Comparison of ENCODE assay signal across 21 mouse cellular contexts in the genomic region with DNA sequence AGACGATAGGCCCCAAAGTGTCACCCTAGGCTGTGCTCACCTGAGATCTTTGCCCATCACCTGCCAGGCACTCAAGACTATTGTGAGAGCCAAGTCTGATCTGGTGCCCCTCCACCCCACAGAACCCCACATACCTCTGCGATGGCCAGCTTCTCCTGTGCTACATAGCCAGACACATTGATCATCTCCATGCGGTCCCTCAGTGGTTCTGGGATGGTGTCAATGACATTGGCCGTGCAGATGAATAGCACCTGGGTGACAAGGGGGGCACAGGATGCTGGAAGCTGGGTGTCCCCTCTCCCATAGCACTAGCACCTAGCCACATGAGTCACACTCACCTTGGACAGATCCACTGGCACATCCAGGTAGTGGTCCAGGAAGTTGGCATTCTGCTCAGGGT. TPM values are rescaled to one million over a fixed set of nuclear protein-coding genes. Genes with fewer than 3 reads are reported as not detected.
DNase-seq lines count a peak whose midpoint lies in the region; ATAC-seq and TF ChIP-seq lines count a peak whose summit lies in the region.
"Had no signal": no experiment of that assay in that cellular context is flagged by ENCODE, and none has a peak within 500 bp of the region (broad histone marks: within the 10 kb centered on the region; RNA-seq: fewer than 3 reads in every experiment).

No protein-coding gene starts in this region.

- no peak overlapping the region for H3K27ac ChIP-seq in liver, embryonic 11.5 days (ENCODE audit: low read depth, low read length)
- H3K27ac ChIP-seq in liver, postnatal 0 days (ENCODE audit: low read depth) = no peak overlapping the region
- H3K27ac ChIP-seq in ES-E14 (ENCODE audit: insufficient read depth, low read depth, low read length, poor library complexity, severe bottlenecking) = no peak overlapping the region
- no peak overlapping the region for H3K27ac ChIP-seq in limb, embryonic 12.5 days
- H3K27ac ChIP-seq: layer of hippocampus, adult 2 months; left cerebral cortex, adult 2 months; limb, embryonic 15.5 days had no signal

- H3K4me1 ChIP-seq in liver, embryonic 11.5 days (replicated peaks; ENCODE audit: control insufficient read depth, insufficient read depth, low read length) = peaks cover 30% of the 10 kb centered on the region
- peaks cover 29% of the 10 kb centered on the region for H3K4me1 ChIP-seq in liver, postnatal 0 days (ENCODE audit: insufficient read depth)
- peaks cover 5 to 14% of the 10 kb centered on the region in 2 experiments; a peak in 3 of 4 replicates for H3K4me1 ChIP-seq in ES-E14 (ENCODE audit: control insufficient read depth in 2 of 2, insufficient read depth in 2 of 2, low read length in 2 of 2, poor library complexity in 1 of 2)
- peaks cover 19% of the 10 kb centered on the region for H3K4me1 ChIP-seq in limb, embryonic 12.5 days (replicated peaks)

- H3K9ac ChIP-seq in liver, embryonic 11.5 days (ENCODE audit: low read depth, low read length) = no peak overlapping the region
- no peak overlapping the region for H3K9ac ChIP-seq in liver, postnatal 0 days (replicated peaks)
- no peak overlapping the region for H3K9ac ChIP-seq in ES-E14 (ENCODE audit: insufficient read depth, low read depth, low read length, poor library complexity, severe bottlenecking)
- H3K9ac ChIP-seq in limb, embryonic 12.5 days (replicated peaks) = no peak overlapping the region
- H3K9ac ChIP-seq: limb, embryonic 15.5 days had no signal

- peak; percentile 41 for DNase-seq in cerebellum, adult 9-11 months
- DNase-seq in cerebellum, postnatal 25 days = no peak
- DNase-seq in liver, embryonic 11.5 days (ENCODE audit: low spot score) = no peak
- DNase-seq in liver, postnatal 0 days = no peak
- peak; percentile 6 for DNase-seq in ES-E14 (ENCODE audit: low read depth, low spot score)
- DNase-seq in ovary, postnatal 10 days (ENCODE audit: low spot score) = no peak
- DNase-seq in layer of hippocampus, adult 8-10 months (ENCODE audit: low spot score in 2 of 2) = no peak
- DNase-seq: adrenal gland, postnatal 36 days; cerebellum, postnatal 14 days; kidney, adult 11 months; kidney, postnatal 10 days; retina, postnatal 1 day; right cerebral cortex, postnatal 4 days; thymus, postnatal 4 days had no signal

- H3K27me3 ChIP-seq in liver, embryonic 11.5 days (replicated peaks; ENCODE audit: control insufficient read depth, insufficient read depth, low read length) = no peaks in the 10 kb centered on the region
- no peaks in the 10 kb centered on the region for H3K27me3 ChIP-seq in liver, postnatal 0 days (ENCODE audit: insufficient read depth, low read length)
- H3K27me3 ChIP-seq in limb, embryonic 12.5 days = no peaks in the 10 kb centered on the region
- H3K27me3 ChIP-seq: limb, embryonic 15.5 days had no signal

- peak overlapping the region; percentile 22; the same call in 1 of the 2 replicates for H3K4me2 ChIP-seq in liver, embryonic 11.5 days
- no peak overlapping the region for H3K4me2 ChIP-seq in liver, postnatal 0 days (ENCODE audit: low read depth, low read length)
- 0 out of 2 replicates have a peak overlapping the region, but pooled peaks have one; percentile 96 for H3K4me2 ChIP-seq in limb, embryonic 12.5 days
- H3K4me2 ChIP-seq: limb, embryonic 15.5 days had no signal

- TF ChIP-seq EP300 in liver, postnatal 0 days (IDR thresholded peaks at IDR 0.05; ENCODE audit: low read depth) = no peak

- ATAC-seq in liver, embryonic 11.5 days (replicated peaks; ENCODE audit: low FRiP score) = no peak
- no peak for ATAC-seq in liver, postnatal 0 days
- no peak for ATAC-seq in limb, embryonic 12.5 days (ENCODE audit: insufficient number of reproducible peaks, insufficient read depth, low FRiP score, low TSS enrichment, low read depth)
- ATAC-seq: forebrain, embryonic 16.5 days had no signal

- in situ Hi-C loops in ES-E14 (cut with MboI; ENCODE audit: low sequenced_read_pairs in 2 of 2, unreplicated experiment in 2 of 2) = no loop called here

- no peak for TF ChIP-seq CTCF in liver, postnatal 0 days (IDR thresholded peaks at IDR 0.05; ENCODE audit: low read depth)

- H3K4me3 ChIP-seq in liver, embryonic 11.5 days (ENCODE audit: low read depth, low read length) = peak overlapping the region; percentile 22; the same call in 1 of the 2 replicates
- H3K4me3 ChIP-seq in liver, postnatal 0 days (ENCODE audit: low read depth, low read length) = no peak overlapping the region
- H3K4me3 ChIP-seq in ES-E14 (ENCODE audit: insufficient read depth in 1 of 2, low read depth in 1 of 2, low read length in 2 of 2, poor library complexity in 1 of 2, severe bottlenecking in 1 of 2) = no peak overlapping the region
- no peak overlapping the region for H3K4me3 ChIP-seq in limb, embryonic 12.5 days (replicated peaks)
- H3K4me3 ChIP-seq: layer of hippocampus, adult 2 months; left cerebral cortex, adult 2 months; limb, embryonic 15.5 days had no signal

- H3K36me3 ChIP-seq in liver, embryonic 11.5 days (ENCODE audit: control insufficient read depth, insufficient read depth, low read length) = peaks cover 65% of the 10 kb centered on the region
- H3K36me3 ChIP-seq in liver, postnatal 0 days (replicated peaks; ENCODE audit: insufficient read depth, low read length) = peaks cover 60% of the 10 kb centered on the region
- H3K36me3 ChIP-seq in ES-E14 (ENCODE audit: control insufficient read depth, insufficient read depth, low read length, poor library complexity, severe bottlenecking) = peaks cover 69% of the 10 kb centered on the region
- peaks cover 68% of the 10 kb centered on the region for H3K36me3 ChIP-seq in limb, embryonic 12.5 days

- WGBS in liver, embryonic 11.5 days = 81% methylated on average over 4 of the region's 4 CpGs
- WGBS in liver, postnatal 0 days (ENCODE audit: insufficient replicate concordance) = 77% methylated on average over 4 of the region's 4 CpGs
- WGBS in limb, embryonic 12.5 days = 94% methylated on average over 4 of the region's 4 CpGs

- H3K9me3 ChIP-seq in liver, embryonic 11.5 days (ENCODE audit: control insufficient read depth, low read length) = no peaks in the 10 kb centered on the region
- H3K9me3 ChIP-seq in liver, postnatal 0 days (ENCODE audit: low read length) = no peaks in the 10 kb centered on the region
- no peaks in the 10 kb centered on the region for H3K9me3 ChIP-seq in ES-E14 (ENCODE audit: control insufficient read depth, insufficient read depth, low read depth, low read length)
- no peaks in the 10 kb centered on the region for H3K9me3 ChIP-seq in limb, embryonic 12.5 days
- H3K9me3 ChIP-seq: limb, embryonic 15.5 days had no signal

TF ChIP-seq in ES-E14, 5 proteins besides CTCF, POLR2A, EP300 and RAD21:
- TF ChIP-seq ZC3H11A (IDR thresholded peaks at IDR 0.05; ENCODE audit: borderline replicate concordance, low read depth, low read length) = no peak
- no peak for TF ChIP-seq CHD2 (IDR thresholded peaks at IDR 0.05; ENCODE audit: low read depth, low read length)
- no peak for TF ChIP-seq HCFC1 (IDR thresholded peaks at IDR 0.05; ENCODE audit: borderline replicate concordance, insufficient read depth, low read length)
- no peak for TF ChIP-seq ZNF384 (IDR thresholded peaks at IDR 0.05; ENCODE audit: low read depth, low read length)
- TF ChIP-seq MAFK (IDR thresholded peaks at IDR 0.05; ENCODE audit: insufficient read depth, low read depth, low read length) = no peak
TF ChIP-seq in ES-E14: peak in this region for 0.

RNA-seq across cellular contexts. Expression of gene Rpl36, which starts 2.6 kb away (rescaled TPM):
- polyA plus RNA-seq in liver, embryonic 11.5 days (2014; fragmentation: Nextera tagmentation; extraction: Ambion mirVana) = 2,108 and 2,211 TPM in 2 replicates
- polyA plus RNA-seq in liver, postnatal 0 days (2015; fragmentation: Nextera tagmentation; extraction: Ambion mirVana) = 1,436 and 1,479 TPM in 2 replicates
- 3,972 and 4,168 TPM in 2 replicates for total RNA-seq in ES-E14 (2012; rRNA removed)
- 1,768 and 1,771 TPM in 2 replicates for polyA plus RNA-seq in limb, embryonic 12.5 days (2016; fragmentation: Nextera tagmentation; extraction: Ambion mirVana)
- total RNA-seq in layer of hippocampus, adult 8-10 months (2022) = 100 to 1,000 TPM; 286 to 457 (median 374) TPM

RNA-seq across cellular contexts. Expression of gene 2410015M20Rik, which starts 6.2 kb away (rescaled TPM):
- 236 and 248 TPM in 2 replicates for polyA plus RNA-seq in liver, embryonic 11.5 days (2014; fragmentation: Nextera tagmentation; extraction: Ambion mirVana)
- polyA plus RNA-seq in liver, postnatal 0 days (2015; fragmentation: Nextera tagmentation; extraction: Ambion mirVana) = 259 and 260 TPM in 2 replicates
- 236 and 294 TPM in 2 replicates for total RNA-seq in ES-E14 (2012; rRNA removed)
- 211 and 216 TPM in 2 replicates for polyA plus RNA-seq in limb, embryonic 12.5 days (2016; fragmentation: Nextera tagmentation; extraction: Ambion mirVana)
- 100 to 1,000 TPM; 138 to 161 (median 146) TPM for total RNA-seq in layer of hippocampus, adult 8-10 months (2022)

RNA-seq across cellular contexts. Expression of gene Lonp1, which starts 10.9 kb away (rescaled TPM):
- polyA plus RNA-seq in liver, embryonic 11.5 days (2014; fragmentation: Nextera tagmentation; extraction: Ambion mirVana) = 87.9 and 92.4 TPM in 2 replicates
- 29.8 and 31.9 TPM in 2 replicates for polyA plus RNA-seq in liver, postnatal 0 days (2015; fragmentation: Nextera tagmentation; extraction: Ambion mirVana)
- total RNA-seq in ES-E14 (2012; rRNA removed) = 169 and 222 TPM in 2 replicates
- polyA plus RNA-seq in limb, embryonic 12.5 days (2016; fragmentation: Nextera tagmentation; extraction: Ambion mirVana) = 65.1 and 67.0 TPM in 2 replicates
- 10 to 100 TPM; 56.0 to 64.2 (median 59.3) TPM for total RNA-seq in layer of hippocampus, adult 8-10 months (2022)

RNA-seq across cellular contexts. Expression of gene Catsperd, which starts 12.2 kb away (rescaled TPM):
- 0.64 and 0.68 TPM in 2 replicates for polyA plus RNA-seq in liver, embryonic 11.5 days (2014; fragmentation: Nextera tagmentation; extraction: Ambion mirVana)
- 0.33 and 0.60 TPM in 2 replicates for polyA plus RNA-seq in liver, postnatal 0 days (2015; fragmentation: Nextera tagmentation; extraction: Ambion mirVana)
- total RNA-seq in ES-E14 (2012; rRNA removed) = 1.2 and 1.3 TPM in 2 replicates
- polyA plus RNA-seq in limb, embryonic 12.5 days (2016; fragmentation: Nextera tagmentation; extraction: Ambion mirVana) = 0.92 and 1.3 TPM in 2 replicates
- total RNA-seq in layer of hippocampus, adult 8-10 months (2022) = 1 to 10 TPM in 2 of 4 experiments, under 1 TPM in 2; 0.48 to 1.8 (median 1.2) TPM
- total RNA-seq: hematopoietic stem cell, adult 5-6 weeks had no signal
- polyA plus RNA-seq: erythroblast, embryonic 14.5 days had no signal

RNA-seq across cellular contexts. Expression of gene Safb, which starts 31.2 kb away (rescaled TPM):
- 93.1 and 96.5 TPM in 2 replicates for polyA plus RNA-seq in liver, embryonic 11.5 days (2014; fragmentation: Nextera tagmentation; extraction: Ambion mirVana)
- 27.0 and 28.4 TPM in 2 replicates for polyA plus RNA-seq in liver, postnatal 0 days (2015; fragmentation: Nextera tagmentation; extraction: Ambion mirVana)
- total RNA-seq in ES-E14 (2012; rRNA removed) = 116 and 127 TPM in 2 replicates
- polyA plus RNA-seq in limb, embryonic 12.5 days (2016; fragmentation: Nextera tagmentation; extraction: Ambion mirVana) = 151 and 156 TPM in 2 replicates
- total RNA-seq in layer of hippocampus, adult 8-10 months (2022) = 100 to 1,000 TPM; 149 to 168 (median 159) TPM

Comparison
In these comparisons a context has a peak if more than half of its experiments do, and no peak if none do; other contexts are left out.
1. DNase-seq: peak in cerebellum, adult 9-11 months (single experiment) and ES-E14 (single experiment); none in cerebellum, postnatal 25 days (0 of 2), liver, embryonic 11.5 days (single experiment), liver, postnatal 0 days (single experiment), ovary, postnatal 10 days (single experiment) and layer of hippocampus, adult 8-10 months (0 of 2).